Mouse (Mus musculus) heart, adult 2 months (tissue): ENCODE data around the gene Ago3.

ENCODE experiments used
- CTCF ChIP-seq: fragments of 200-600 bp; IDR thresholded peaks from 2 replicates; pipeline ENCODE4 v1.8.1; 2022; ENCODE audit warnings: antibody characterized with exemption, mild to moderate bottlenecking, moderate library complexity
- EP300 ChIP-seq: fragments of 200-500 bp; IDR thresholded peaks from 2 replicates; pipeline ENCODE4 v1.6.1; 2011; ENCODE audit warnings: low read depth, low read length, control low read depth; ENCODE audit not compliant: insufficient read depth
- POLR2A ChIP-seq: fragments of 200-500 bp; IDR thresholded peaks from 2 replicates; pipeline ENCODE4 v1.6.1; 2011; ENCODE audit warnings: mild to moderate bottlenecking, low read depth, low read length, control low read depth; ENCODE audit not compliant: insufficient read depth

- TF ChIP-seq EP300: no peak
- TF ChIP-seq POLR2A: no peak
- no peak for TF ChIP-seq CTCF
These were observed 120.0 kb downstream of the Ago3 start for GRCm38 (mm10) chr4:126309211-126309921.
